Mouse (Mus musculus): ENCODE measurements at regions not wholly inside any gene's neighbourhood (a gene's known extent, or its start where the extent isn't known, plus 50 kb on each side); places are given as distances from the start of the nearest gene placed in this dataset.

DNA sequence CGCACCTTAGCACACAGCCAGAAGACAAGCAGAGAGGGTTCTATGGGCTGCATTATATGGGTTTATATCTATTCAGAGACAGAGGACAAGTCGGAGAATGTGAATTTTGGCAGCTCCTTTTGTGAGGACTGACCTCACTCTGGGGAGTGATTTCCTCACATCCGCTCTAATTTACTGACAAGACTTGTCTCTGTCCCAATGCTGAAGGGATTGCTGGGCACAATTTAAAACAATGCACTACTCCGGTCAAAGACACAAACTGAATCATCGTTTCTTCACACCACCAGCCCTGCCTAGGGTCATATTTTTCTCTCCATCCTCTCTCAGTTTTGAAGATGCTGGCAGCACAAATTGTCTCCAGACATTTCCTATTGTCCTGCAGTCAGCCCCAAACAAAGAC lies 438.2 kb upstream of the Gm10131 start:
- 74% methylated on average over 5 of the region's 5 CpGs for WGBS
- H3K4me3 ChIP-seq (replicated peaks; ENCODE audit: control insufficient read depth, low read depth, low read length) = no peak overlapping the region
- TF ChIP-seq CTCF (IDR thresholded peaks at IDR 0.05; ENCODE audit: control insufficient read depth, insufficient read depth, low read length) = no peak
- no peak for TF ChIP-seq POLR2A (IDR thresholded peaks at IDR 0.05; ENCODE audit: borderline replicate concordance, control insufficient read depth, low read depth, low read length)
- H3K4me1 ChIP-seq (ENCODE audit: control insufficient read depth, insufficient read depth, low read length) = no peaks in the 10 kb centered on the region; the same call in 1 of the 2 replicates
- H3K27ac ChIP-seq (ENCODE audit: control insufficient read depth, insufficient read depth, low read depth, low read length, poor library complexity) = no peak overlapping the region

DNA sequence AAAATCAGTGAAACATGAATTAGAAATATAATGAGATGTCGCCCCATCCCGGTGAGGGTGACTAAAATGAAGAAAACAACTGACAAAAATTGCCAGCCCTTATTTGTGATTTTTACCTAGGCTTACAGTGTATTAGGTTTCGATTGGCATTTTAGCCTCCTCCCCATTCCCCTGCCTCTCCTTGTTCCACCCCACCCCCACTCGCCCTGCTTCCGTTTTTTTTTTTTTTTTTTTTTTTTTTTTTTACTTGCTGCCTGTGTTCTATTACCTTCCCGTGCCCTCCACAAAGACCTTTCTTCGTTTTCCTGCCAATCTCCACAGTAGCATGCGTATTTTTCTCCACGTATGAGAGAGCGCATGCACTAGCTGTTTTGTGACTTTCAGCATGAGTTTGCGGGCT lies 435.3 kb upstream of the Gm10131 start:
- no peak overlapping the region for H3K27ac ChIP-seq (ENCODE audit: control insufficient read depth, insufficient read depth, low read depth, low read length, poor library complexity)
- no peak overlapping the region for H3K4me3 ChIP-seq (replicated peaks; ENCODE audit: control insufficient read depth, low read depth, low read length)
- no peaks in the 10 kb centered on the region; the same call in 1 of the 2 replicates for H3K4me1 ChIP-seq (ENCODE audit: control insufficient read depth, insufficient read depth, low read length)
- TF ChIP-seq CTCF (IDR thresholded peaks at IDR 0.05; ENCODE audit: control insufficient read depth, insufficient read depth, low read length) (no peak), POLR2A (IDR thresholded peaks at IDR 0.05; ENCODE audit: borderline replicate concordance, control insufficient read depth, low read depth, low read length) (no peak)
- WGBS = 8% methylated on average over 11 of the region's 11 CpGs

DNA sequence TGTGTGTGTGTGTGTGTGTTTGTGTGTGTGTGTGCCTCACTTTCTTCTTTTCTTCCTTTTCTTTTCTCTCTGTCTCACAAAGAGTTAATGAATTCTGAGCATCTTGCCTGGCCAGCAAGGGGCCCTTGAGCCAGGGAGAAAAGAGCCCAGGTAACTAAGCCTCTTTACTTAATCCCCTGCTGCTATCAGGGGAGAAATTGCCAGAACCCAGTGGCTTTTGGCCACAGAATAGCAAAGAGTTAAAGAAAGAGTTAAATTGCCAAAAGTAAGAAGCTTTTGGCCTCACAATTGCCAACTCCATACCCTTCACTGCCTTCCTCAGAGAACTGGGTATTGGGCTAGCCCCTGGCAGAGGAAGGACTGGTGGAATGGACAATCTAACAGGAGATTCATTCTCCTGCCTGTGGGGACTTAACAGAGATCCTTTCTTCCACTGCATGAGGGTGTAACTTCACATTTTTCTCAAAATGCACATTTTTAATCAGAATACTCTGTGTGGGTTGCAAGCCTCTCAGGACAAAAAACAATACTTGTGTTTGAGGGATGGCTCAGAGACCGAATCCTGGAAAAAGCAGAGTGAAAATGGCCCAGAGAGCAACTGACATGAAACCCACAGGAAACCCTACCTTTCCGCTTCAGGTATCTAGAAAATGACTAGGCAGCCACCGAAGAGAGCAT lies 431.0 kb upstream of the Gm10131 start:
- TF ChIP-seq POLR2A (IDR thresholded peaks at IDR 0.05; ENCODE audit: borderline replicate concordance, control insufficient read depth, low read depth, low read length) (no peak), CTCF (IDR thresholded peaks at IDR 0.05; ENCODE audit: control insufficient read depth, insufficient read depth, low read length) (no peak)
- WGBS = 60% methylated on average over 3 of the region's 3 CpGs
- Histone ChIP-seq H3K4me1 (ENCODE audit: control insufficient read depth, insufficient read depth, low read length) (no peaks in the 10 kb centered on the region; the same call in 1 of the 2 replicates), H3K27ac (ENCODE audit: control insufficient read depth, insufficient read depth, low read depth, low read length, poor library complexity) (no peak overlapping the region), H3K4me3 (replicated peaks; ENCODE audit: control insufficient read depth, low read depth, low read length) (no peak overlapping the region)

DNA sequence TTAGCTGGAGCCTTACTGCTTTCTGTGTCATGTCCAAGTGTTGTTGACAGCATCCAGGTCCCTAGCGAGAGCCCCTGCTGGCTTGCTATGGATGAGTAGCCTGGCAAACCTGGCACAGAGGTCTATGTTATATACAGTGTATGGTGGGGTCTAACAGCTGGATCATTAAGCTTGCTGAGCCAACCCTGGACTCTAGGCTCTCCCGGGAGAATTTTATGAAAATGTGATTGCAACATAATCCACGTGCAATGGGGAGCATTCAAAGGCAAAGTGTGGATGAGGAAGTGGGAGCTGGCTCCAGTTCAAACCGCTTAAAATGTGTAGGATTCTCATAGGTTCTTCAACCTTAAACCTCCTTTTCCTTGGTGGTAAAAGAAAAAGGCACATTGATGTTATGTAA lies 427.7 kb upstream of the Gm10131 start:
- TF ChIP-seq POLR2A (IDR thresholded peaks at IDR 0.05; ENCODE audit: borderline replicate concordance, control insufficient read depth, low read depth, low read length) (no peak), CTCF (IDR thresholded peaks at IDR 0.05; ENCODE audit: control insufficient read depth, insufficient read depth, low read length) (no peak)
- Histone ChIP-seq H3K4me1 (ENCODE audit: control insufficient read depth, insufficient read depth, low read length) (no peaks in the 10 kb centered on the region), H3K27ac (ENCODE audit: control insufficient read depth, insufficient read depth, low read depth, low read length, poor library complexity) (no peak overlapping the region), H3K4me3 (replicated peaks; ENCODE audit: control insufficient read depth, low read depth, low read length) (no peak overlapping the region)
- 36% methylated on average over 4 of the region's 4 CpGs for WGBS

GRCm38 (mm10) chr8:34535434-34535833 lies 423.9 kb upstream of the Gm10131 start:
- no peak for TF ChIP-seq CTCF (IDR thresholded peaks at IDR 0.05; ENCODE audit: control insufficient read depth, insufficient read depth, low read length)
- no peak for TF ChIP-seq POLR2A (IDR thresholded peaks at IDR 0.05; ENCODE audit: borderline replicate concordance, control insufficient read depth, low read depth, low read length)
- no peak overlapping the region for H3K27ac ChIP-seq (ENCODE audit: control insufficient read depth, insufficient read depth, low read depth, low read length, poor library complexity)
- 65% methylated on average over 3 of the region's 3 CpGs for WGBS
- H3K4me3 ChIP-seq (replicated peaks; ENCODE audit: control insufficient read depth, low read depth, low read length) = no peak overlapping the region
- no peaks in the 10 kb centered on the region for H3K4me1 ChIP-seq (ENCODE audit: control insufficient read depth, insufficient read depth, low read length)

DNA sequence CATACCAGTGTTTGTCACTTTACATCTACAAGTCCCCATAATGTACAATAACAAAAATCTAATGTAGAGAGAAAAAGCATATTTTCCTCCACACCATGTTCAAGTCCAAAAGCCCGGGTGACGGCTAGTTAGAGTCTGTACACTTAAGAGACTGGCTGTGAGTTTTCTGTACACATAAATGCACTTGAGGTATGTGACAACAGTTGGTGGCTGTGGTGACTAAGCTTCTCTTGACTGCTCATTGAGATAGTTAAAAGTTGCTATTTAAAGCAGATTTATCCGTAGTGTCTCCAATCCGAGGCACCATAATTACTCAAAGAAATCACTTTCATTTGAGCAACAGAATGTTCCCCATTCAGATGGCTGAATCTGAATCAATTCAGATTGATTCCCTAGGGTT lies 421.9 kb upstream of the Gm10131 start:
- Histone ChIP-seq H3K4me3 (replicated peaks; ENCODE audit: control insufficient read depth, low read depth, low read length) (no peak overlapping the region), H3K27ac (ENCODE audit: control insufficient read depth, insufficient read depth, low read depth, low read length, poor library complexity) (no peak overlapping the region), H3K4me1 (ENCODE audit: control insufficient read depth, insufficient read depth, low read length) (no peaks in the 10 kb centered on the region)
- 86% methylated on average over 4 of the region's 4 CpGs for WGBS
- TF ChIP-seq CTCF (IDR thresholded peaks at IDR 0.05; ENCODE audit: control insufficient read depth, insufficient read depth, low read length) = no peak
- no peak for TF ChIP-seq POLR2A (IDR thresholded peaks at IDR 0.05; ENCODE audit: borderline replicate concordance, control insufficient read depth, low read depth, low read length)

DNA sequence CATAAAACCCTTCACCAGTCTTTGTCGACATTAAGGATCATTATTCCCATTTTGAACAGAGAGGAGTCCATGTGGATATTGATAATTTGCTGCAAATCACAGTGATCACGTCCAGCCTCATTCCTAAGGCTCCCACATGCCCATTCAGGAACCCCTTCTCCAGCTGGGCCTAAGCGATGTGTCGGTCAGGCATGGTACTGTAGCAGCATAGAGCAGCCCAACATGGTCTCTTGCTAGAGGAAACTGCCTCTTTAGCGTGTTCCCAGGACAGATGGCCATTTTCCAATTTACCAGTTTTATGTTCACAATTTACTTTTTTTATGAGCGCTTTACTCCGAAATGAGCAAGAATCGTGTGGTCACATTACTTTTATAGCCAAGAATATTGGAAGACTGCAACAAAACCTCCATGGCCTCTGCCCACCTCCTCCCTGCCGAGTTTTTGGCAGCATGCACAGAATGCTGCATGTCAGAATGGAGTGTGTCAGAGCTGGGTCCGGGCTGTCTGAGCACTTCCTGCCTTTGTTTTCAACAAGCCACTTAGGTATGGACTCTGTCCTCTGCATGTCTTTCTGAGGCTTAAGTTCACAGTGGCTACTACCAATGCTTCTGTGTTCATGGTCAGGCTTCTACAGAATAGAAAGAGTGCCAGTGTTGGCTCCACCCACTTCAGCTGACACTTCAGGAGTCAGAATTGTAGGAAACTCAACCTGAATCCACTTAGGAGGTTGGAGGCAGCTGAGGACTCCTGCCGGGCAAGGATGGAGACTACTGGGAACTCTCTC lies 419.6 kb upstream of the Gm10131 start:
- Histone ChIP-seq H3K4me3 (replicated peaks; ENCODE audit: control insufficient read depth, low read depth, low read length) (no peak overlapping the region), H3K27ac (ENCODE audit: control insufficient read depth, insufficient read depth, low read depth, low read length, poor library complexity) (no peak overlapping the region), H3K4me1 (ENCODE audit: control insufficient read depth, insufficient read depth, low read length) (no peaks in the 10 kb centered on the region)
- TF ChIP-seq CTCF (IDR thresholded peaks at IDR 0.05; ENCODE audit: control insufficient read depth, insufficient read depth, low read length) (no peak), POLR2A (IDR thresholded peaks at IDR 0.05; ENCODE audit: borderline replicate concordance, control insufficient read depth, low read depth, low read length) (no peak)
- 79% methylated on average over 11 of the region's 11 CpGs for WGBS

DNA sequence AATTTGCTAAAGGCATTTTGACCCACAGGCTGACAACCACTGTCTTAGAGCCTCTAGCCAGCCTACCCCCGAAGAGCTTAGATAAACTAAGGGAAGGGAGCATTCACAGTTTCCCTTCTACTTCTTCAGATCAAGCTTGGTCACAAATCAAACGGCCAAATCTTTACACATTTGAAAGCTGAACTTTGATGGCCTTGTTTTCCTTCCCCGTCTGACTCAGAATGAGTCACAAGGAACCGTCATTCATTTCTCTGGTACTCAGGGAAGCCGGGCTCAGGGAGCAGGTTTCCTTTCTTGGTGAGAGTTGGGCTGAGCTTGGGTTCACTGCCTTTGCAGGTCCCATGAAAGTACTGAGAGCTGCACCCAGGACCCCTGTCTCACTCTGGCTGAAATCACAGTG lies 418.5 kb upstream of the Gm10131 start:
- WGBS = 21% methylated on average over 5 of the region's 5 CpGs
- Histone ChIP-seq H3K4me3 (replicated peaks; ENCODE audit: control insufficient read depth, low read depth, low read length) (no peak overlapping the region), H3K4me1 (ENCODE audit: control insufficient read depth, insufficient read depth, low read length) (no peaks in the 10 kb centered on the region), H3K27ac (ENCODE audit: control insufficient read depth, insufficient read depth, low read depth, low read length, poor library complexity) (no peak overlapping the region)
- TF ChIP-seq POLR2A (IDR thresholded peaks at IDR 0.05; ENCODE audit: borderline replicate concordance, control insufficient read depth, low read depth, low read length) (no peak), CTCF (IDR thresholded peaks at IDR 0.05; ENCODE audit: control insufficient read depth, insufficient read depth, low read length) (no peak)
